Mouse (Mus musculus) gastrocnemius, postnatal 36 days (tissue): ENCODE results near the gene AI467606. TPM values are rescaled to one million over a fixed set of nuclear protein-coding genes. Genes with fewer than 3 reads are reported as not detected.
"Not testable (repeated sequence)": the region's sequence is repeated elsewhere in the genome, so short reads cannot be mapped to it uniquely, and the experiment has no call there.

Experiments
- DNase-seq, 2 experiments: peaks; one replicate each; pipeline ENCODE4 v3.0.0; 2022
- intact Hi-C: fragments of 180-260 bp; cut with DNase I; formaldehyde crosslinking; loops from one replicate; pipeline ENCODE4 v1.15.1; 2025
- long read RNA-seq, 2 experiments: library from polyadenylated mRNA; stranded (forward); transcript quantifications; one replicate each; pipeline ENCODE4 v2.0.0; 2021
- total RNA-seq, 2 experiments: library from RNA; stranded (reverse); gene quantifications; 2 replicates each; pipeline ENCODE4 v1.2.3; 2021

Gene AI467606
- total RNA-seq, result under 1 TPM; 0.41 to 0.69 TPM
- long read RNA-seq, experiment 1, partial matches to known transcripts, result 0 of 1 reads
- long read RNA-seq, experiment 1, other reads (novel, unspliced or antisense), result 0 of 1 reads
- long read RNA-seq, experiment 2, partial matches to known transcripts, result 0 of 3 reads
- long read RNA-seq, experiment 2, other reads (novel, unspliced or antisense), result 1 of 3 reads

DNA sequence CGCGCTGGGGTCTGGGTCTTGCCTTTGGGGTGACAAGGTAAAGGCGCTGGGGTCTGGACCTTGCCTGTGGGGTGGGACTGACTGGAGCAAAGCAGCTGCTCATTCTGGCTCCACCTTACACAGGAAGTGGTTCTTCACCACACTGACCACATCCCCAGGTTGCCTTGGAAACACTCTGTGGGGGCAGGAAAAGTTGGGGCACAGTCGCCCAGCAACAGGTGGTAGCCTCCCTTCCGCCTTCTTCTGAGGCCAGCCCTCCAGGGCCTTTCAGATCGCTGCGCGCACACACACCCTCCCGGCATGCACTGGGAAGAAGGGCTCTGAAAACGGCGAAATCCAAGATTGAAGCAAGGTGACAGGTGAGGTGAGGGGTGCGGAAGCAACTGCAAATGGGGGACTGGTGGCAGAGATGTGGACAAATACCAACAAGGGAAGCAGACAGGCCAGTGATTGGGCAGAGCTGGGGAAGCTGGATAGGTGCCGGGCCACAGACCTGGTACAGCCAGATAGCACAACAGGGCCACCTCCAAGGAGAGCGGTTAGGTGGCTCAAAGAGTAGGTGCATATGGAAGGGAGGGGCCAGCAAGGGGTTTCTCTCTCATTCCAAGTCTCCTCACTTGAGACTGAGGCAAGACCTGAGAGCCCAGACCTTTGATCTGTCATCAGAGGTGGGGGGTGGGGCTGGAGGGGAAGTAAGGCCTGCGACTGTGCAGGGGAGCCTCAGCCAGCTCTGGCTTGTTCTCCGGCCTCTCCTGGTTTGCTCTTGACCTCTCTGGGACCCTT, at the start of gene AI467606:
AI467606 (plus strand) TSS at position 246 of the 783 bp plus-strand sequence.
- intact Hi-C loops, result no loop called here
- DNase-seq, result peak; percentile 23 to 34

- intact Hi-C loops, result no loop called here
- DNase-seq, result peak; percentile 85 to 90
Measured at GRCm38 (mm10) chr7:127041851-127042672, 49.1 kb upstream of the AI467606 start, which contains the start of gene Kif22. Kif22 (minus strand) TSS chr7:127042471.

DNA sequence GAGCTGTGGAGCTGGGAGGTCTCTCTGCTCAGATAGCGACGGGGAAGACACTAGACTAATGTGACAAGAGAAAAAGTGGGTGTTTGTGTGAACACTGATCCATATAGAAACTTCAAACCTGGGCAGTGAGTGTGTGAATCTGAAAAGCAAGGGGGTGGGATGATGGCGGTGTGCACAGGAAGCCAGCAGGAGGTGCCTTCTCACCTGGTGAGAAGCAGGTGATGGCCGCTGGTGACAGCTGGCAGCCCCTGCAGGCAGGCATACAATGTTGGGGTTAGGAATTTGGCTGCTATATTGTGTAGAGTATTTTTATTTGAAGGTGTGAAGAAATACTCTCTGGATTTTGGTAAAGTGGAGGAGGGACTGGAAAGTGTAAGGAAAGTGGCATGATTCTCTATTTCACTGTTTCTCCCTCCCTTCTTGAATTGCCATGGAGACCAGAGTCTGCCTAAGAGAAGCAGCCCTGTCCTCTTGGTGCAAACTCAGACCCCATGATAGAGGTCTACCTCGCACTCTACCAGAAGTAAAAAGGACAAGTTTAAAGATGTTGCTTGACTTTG, 36.1 kb upstream of the AI467606 start:
- intact Hi-C loops, result no loop called here
- DNase-seq, result no peak

DNA sequence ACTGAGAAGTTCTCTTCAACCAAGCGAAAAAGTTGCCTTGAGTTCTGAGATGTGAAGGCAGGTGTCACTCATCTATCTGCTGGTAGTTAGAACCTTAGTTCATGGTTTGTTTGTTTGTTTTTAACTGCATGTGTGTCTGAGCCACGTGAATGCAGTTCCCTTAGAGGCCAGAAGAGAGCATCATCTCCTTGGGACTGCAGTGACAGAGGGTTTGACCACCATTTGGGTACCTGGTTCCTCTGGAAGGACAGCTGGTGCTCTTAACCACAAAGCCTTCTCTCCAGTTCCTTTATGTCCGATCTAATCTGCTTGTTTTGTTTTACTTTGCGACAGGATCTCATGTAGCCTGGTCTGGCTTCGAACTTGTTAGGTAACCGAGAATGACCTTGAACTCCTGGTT, 25.6 kb upstream of the AI467606 start:
- intact Hi-C loops, result no loop called here

GRCm38 (mm10) chr7:127066317-127066716, 24.8 kb upstream of the AI467606 start:
- DNase-seq, result no peak
- intact Hi-C loops, result no loop called here

More for the DNA sequence above, 25.6 kb upstream of the AI467606 start:
- DNase-seq, result no peak

- no peak for DNase-seq
- intact Hi-C loops, result no loop called here
Measured at GRCm38 (mm10) chr7:127070871-127071413, 20.2 kb upstream of the AI467606 start.

DNA sequence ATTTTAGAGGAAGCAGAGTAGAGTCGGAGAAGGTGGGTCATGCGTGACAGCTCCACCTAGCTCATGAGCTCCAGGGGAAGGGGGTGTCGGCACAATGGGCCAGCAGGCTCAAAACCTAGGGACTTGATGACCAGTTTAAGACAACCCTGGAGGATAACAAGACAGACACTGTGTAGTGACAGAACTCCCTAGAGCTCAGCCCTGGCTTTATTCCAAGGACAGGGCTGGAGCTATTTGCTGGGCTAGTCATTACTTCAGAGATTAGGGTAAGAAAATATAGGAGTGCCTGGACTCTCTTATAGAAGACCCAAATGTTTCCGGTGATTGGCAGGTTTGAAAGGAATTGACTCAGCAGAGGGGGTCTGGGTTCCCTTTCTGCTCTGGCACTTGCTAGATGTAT, 17.9 kb upstream of the AI467606 start:
- intact Hi-C loops, result no loop called here
- no peak for DNase-seq

GRCm38 (mm10) chr7:127076188-127076587, 15.0 kb upstream of the AI467606 start:
- no peak for DNase-seq
- intact Hi-C loops, result no loop called here

DNA sequence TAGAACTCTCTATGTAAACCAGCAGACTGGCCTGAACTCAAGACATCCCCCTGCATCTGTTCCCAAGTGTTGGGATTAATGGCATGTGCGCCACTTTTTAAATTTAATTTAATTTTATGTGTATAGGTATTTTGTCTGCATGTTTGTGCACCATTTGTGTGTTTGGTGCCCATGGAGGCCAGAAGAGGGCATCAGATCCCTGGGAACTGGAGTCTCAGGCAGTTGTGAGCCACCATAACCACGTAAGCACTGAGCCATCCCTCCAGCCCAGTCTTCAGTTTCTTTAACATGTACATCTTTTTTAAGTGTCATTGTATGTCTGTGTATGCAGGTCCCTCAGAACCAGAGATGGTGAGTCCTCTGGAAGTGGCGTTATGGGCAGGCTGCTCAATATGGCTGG, 13.5 kb upstream of the AI467606 start:
- no peak for DNase-seq
- intact Hi-C loops, result no loop called here

GRCm38 (mm10) chr7:127080045-127080444, 11.1 kb upstream of the AI467606 start:
- intact Hi-C loops, result no loop called here
- no peak for DNase-seq

GRCm38 (mm10) chr7:127082271-127082670, 8.9 kb upstream of the AI467606 start:
- DNase-seq, result no peak
- intact Hi-C loops, result no loop called here

GRCm38 (mm10) chr7:127082995-127083394, 8.2 kb upstream of the AI467606 start:
- intact Hi-C loops, result no loop called here
- DNase-seq, result no peak

DNA sequence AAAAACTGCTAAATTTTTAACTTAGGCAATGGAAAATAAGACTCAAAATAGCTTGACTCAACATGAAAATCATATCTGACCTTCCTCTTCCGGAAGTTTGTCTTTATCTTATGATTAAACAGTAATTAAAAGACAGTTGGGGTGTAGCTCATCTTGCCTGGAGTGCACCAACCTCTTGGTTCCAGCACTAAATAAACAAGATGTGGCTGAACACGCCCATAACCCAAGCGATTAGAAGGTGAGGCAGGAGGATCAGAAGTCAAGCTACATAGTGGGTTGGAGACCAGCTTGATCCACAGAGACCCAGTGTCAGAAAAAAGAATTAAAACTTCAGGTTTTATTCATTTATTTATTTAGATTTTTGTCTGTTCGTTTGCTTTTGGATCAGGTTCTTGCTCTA, 7.5 kb upstream of the AI467606 start:
- no peak for DNase-seq
- intact Hi-C loops, result no loop called here

DNA sequence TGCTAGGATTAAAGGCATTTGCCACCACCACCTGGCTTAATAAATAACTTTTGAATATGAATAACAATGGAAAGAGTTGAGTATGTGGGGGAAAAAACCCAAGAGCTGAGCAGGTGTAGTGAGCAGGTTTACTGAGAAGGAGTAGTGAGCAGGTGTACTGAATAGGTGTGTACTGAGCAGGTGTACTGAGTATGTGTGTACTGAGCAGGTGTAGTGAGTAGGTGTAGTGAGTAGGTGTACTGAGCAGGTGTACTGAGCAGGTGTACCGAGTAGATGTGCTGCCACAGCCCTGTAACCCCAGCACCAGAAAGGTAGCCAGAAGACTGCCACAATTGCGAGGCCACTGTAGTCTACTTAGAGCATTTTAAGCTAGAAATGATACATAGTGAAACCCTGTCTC, 6.4 kb upstream of the AI467606 start:
- intact Hi-C loops, result no loop called here
- no peak for DNase-seq

GRCm38 (mm10) chr7:127085751-127086150, 5.4 kb upstream of the AI467606 start:
- DNase-seq, intact Hi-C loops: not testable (repeated sequence)

- intact Hi-C loops, result loop anchor here (2.0 kb wide), 1 partner anchor 675 kb away; no protein-coding TSS in a partner anchor
- not testable (repeated sequence) for DNase-seq
Measured at GRCm38 (mm10) chr7:127087278-127088010, 3.7 kb upstream of the AI467606 start, which contains the start of gene Zg16. Zg16 (minus strand) TSS chr7:127087328.

DNA sequence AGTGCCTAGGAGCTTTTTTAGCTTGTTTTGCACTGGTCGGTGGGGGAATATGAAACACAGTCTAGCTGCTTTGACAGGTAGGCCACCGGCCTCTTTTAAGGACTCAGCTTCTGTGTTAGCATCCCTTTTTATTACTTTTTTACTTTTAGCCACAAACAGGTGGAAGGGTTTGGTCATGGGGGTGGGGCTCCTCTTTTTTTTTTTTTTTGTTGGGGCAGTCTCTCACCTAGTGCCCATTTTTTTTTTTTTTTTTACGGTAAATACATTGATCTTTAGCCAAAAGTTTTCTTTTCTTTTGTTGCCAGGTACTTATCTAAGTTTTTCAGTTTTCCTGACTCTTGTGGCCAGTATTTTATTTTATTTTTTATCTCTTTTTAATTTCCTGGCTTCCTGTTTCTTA, 3.1 kb upstream of the AI467606 start:
- intact Hi-C loops, result loop anchor here (2.0 kb wide), 1 partner anchor 675 kb away; no protein-coding TSS in a partner anchor
- DNase-seq, result no peak

DNA sequence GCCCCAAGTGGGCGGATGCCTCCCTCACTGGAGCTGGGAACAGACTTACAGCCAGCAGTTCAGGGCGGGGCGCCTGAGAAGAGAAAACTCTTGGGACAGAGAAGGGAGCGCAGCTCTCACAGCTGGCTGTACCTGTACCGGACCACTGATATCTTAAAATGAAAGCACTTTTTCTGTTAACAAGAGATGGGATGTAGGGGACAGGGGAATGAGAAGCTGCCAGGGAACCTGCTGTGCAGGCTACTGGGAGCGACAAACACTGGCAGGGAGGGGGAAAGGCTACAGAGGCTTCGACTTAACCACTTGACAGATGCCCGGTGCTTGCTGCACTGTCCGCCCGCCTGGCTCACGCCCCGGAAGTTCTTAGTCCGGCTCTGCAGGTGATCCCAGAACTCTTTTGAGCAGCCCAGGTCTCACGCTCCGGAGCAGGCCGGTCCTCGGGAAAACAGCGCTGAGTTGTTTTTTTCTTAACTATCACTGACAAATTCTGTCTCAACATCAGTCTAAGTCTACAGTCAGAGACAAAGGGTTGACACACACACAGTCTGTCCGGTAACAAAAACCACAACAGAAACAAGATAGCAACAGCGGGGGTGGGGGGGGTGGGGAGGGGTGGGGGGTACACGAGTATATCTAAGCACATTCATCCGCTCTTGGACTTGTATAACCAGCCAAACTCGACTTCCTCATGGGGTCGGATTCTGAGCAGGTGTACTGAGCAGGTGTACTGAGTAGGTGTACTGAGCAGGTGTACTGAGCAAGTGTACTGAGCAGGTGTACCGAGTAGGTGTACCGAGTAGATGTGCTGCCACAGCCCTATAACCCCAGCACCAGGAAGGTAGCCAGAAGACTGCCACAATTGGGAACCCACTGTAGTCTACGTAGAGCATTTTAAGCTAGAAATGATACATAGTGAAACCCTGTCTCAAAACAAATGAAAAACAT, 2.0 kb upstream of the AI467606 start:
- no peak for DNase-seq
- intact Hi-C loops, result loop anchor here (2.0 kb wide), 1 partner anchor 676 kb away; no protein-coding TSS in a partner anchor
